23 mouse cellular contexts compared by ENCODE assay signal in genomic region chr4:66693982-66694578, GRCm38 (mm10).
A peak's percentile ranks its signal among the peaks of the same experiment; 100 is the strongest.
DNase-seq lines count a peak whose midpoint lies in the region; ATAC-seq lines count a peak whose summit lies in the region.
"Had no signal": no experiment of that assay in that cellular context is flagged by ENCODE, and none has a peak within 500 bp of the region (broad histone marks: within the 10 kb centered on the region; RNA-seq: fewer than 3 reads in every experiment).

No protein-coding gene starts in this region.

- ATAC-seq in forebrain, embryonic 12.5 days (ENCODE audit: low FRiP score) = peak; percentile 67
- ATAC-seq in forebrain, embryonic 13.5 days = no peak
- ATAC-seq in midbrain, embryonic 11.5 days (ENCODE audit: low FRiP score) = peak; percentile 48; the same call in 1 of the 2 replicates
- ATAC-seq in midbrain, embryonic 15.5 days (replicated peaks) = no peak
- no peak for ATAC-seq in hindbrain, embryonic 15.5 days (ENCODE audit: low FRiP score, low read depth)
- ATAC-seq in neural tube, embryonic 14.5 days (ENCODE audit: low read depth) = peak; percentile 66; the same call in 1 of the 2 replicates
- ATAC-seq: activated CD4-positive, CD25-positive, alpha-beta regulatory T cell, adult 4 months had no signal

- no peaks in the 10 kb centered on the region for H3K36me3 ChIP-seq in forebrain, embryonic 12.5 days (replicated peaks)
- H3K36me3 ChIP-seq in forebrain, embryonic 13.5 days (ENCODE audit: poor library complexity, severe bottlenecking) = no peaks in the 10 kb centered on the region
- no peaks in the 10 kb centered on the region for H3K36me3 ChIP-seq in midbrain, embryonic 11.5 days (ENCODE audit: control insufficient read depth, insufficient read depth, low read length)
- H3K36me3 ChIP-seq in midbrain, embryonic 15.5 days (replicated peaks) = no peaks in the 10 kb centered on the region
- no peaks in the 10 kb centered on the region for H3K36me3 ChIP-seq in hindbrain, embryonic 15.5 days
- no peaks in the 10 kb centered on the region for H3K36me3 ChIP-seq in neural tube, embryonic 14.5 days (ENCODE audit: control insufficient read depth, insufficient read depth, low read length)
- H3K36me3 ChIP-seq: embryonic facial prominence, embryonic 10.5 days; G1E; heart, embryonic 12.5 days had no signal

- H3K4me2 ChIP-seq in forebrain, embryonic 12.5 days = no peak overlapping the region
- no peak overlapping the region for H3K4me2 ChIP-seq in forebrain, embryonic 13.5 days
- no peak overlapping the region for H3K4me2 ChIP-seq in midbrain, embryonic 11.5 days
- no peak overlapping the region for H3K4me2 ChIP-seq in midbrain, embryonic 15.5 days
- H3K4me2 ChIP-seq in hindbrain, embryonic 15.5 days = no peak overlapping the region
- H3K4me2 ChIP-seq in neural tube, embryonic 14.5 days (ENCODE audit: low read depth, low read length) = no peak overlapping the region
- H3K4me2 ChIP-seq: heart, embryonic 12.5 days; liver, embryonic 11.5 days had no signal

- no peaks in the 10 kb centered on the region for H3K9me3 ChIP-seq in forebrain, embryonic 12.5 days
- H3K9me3 ChIP-seq in forebrain, embryonic 13.5 days (replicated peaks) = no peaks in the 10 kb centered on the region
- H3K9me3 ChIP-seq in midbrain, embryonic 11.5 days (ENCODE audit: control insufficient read depth, low read length) = no peaks in the 10 kb centered on the region
- H3K9me3 ChIP-seq in midbrain, embryonic 15.5 days = no peaks in the 10 kb centered on the region
- H3K9me3 ChIP-seq in hindbrain, embryonic 15.5 days = no peaks in the 10 kb centered on the region
- no peaks in the 10 kb centered on the region for H3K9me3 ChIP-seq in neural tube, embryonic 14.5 days (ENCODE audit: control insufficient read depth, low read length)
- H3K9me3 ChIP-seq: embryonic facial prominence, embryonic 10.5 days; G1E; heart, embryonic 12.5 days had no signal

- peak; percentile 76 for DNase-seq in midbrain, embryonic 11.5 days (ENCODE audit: low spot score, missing footprints)
- DNase-seq in right cerebral cortex, postnatal 36 days (ENCODE audit: low spot score in 2 of 2) = no peak
- DNase-seq in lung, postnatal 10 days = no peak
- DNase-seq: adrenal gland, postnatal 14 days; cerebellum, adult 11-12 months; cerebellum, postnatal 14 days; gastrocnemius, adult 2 months; heart, postnatal 14 days; kidney, adult 9 months; kidney, postnatal 36 days; lung, adult 18-20 months; lung, postnatal 36 days; thymus, postnatal 14 days had no signal

- no peaks in the 10 kb centered on the region for H3K27me3 ChIP-seq in forebrain, embryonic 12.5 days
- no peaks in the 10 kb centered on the region for H3K27me3 ChIP-seq in forebrain, embryonic 13.5 days
- no peaks in the 10 kb centered on the region for H3K27me3 ChIP-seq in midbrain, embryonic 11.5 days (ENCODE audit: control insufficient read depth, insufficient read depth, low read length)
- H3K27me3 ChIP-seq in midbrain, embryonic 15.5 days (replicated peaks) = no peaks in the 10 kb centered on the region
- H3K27me3 ChIP-seq in hindbrain, embryonic 15.5 days = no peaks in the 10 kb centered on the region
- no peaks in the 10 kb centered on the region for H3K27me3 ChIP-seq in neural tube, embryonic 14.5 days (ENCODE audit: control insufficient read depth, insufficient read depth, low read length)
- H3K27me3 ChIP-seq: heart, embryonic 12.5 days had no signal

- WGBS in forebrain, embryonic 12.5 days = 56% methylated on average over 4 of the region's 4 CpGs
- WGBS in forebrain, embryonic 13.5 days = 73% methylated on average over 4 of the region's 4 CpGs
- 68% methylated on average over 4 of the region's 4 CpGs for WGBS in midbrain, embryonic 11.5 days
- 51% methylated on average over 4 of the region's 4 CpGs for WGBS in midbrain, embryonic 15.5 days
- WGBS in hindbrain, embryonic 15.5 days = 53% methylated on average over 4 of the region's 4 CpGs
- WGBS in neural tube, embryonic 14.5 days = 49% methylated on average over 4 of the region's 4 CpGs

- peak overlapping the region; percentile 53; the same call in 1 of the 2 replicates for H3K27ac ChIP-seq in forebrain, embryonic 12.5 days
- H3K27ac ChIP-seq in forebrain, embryonic 13.5 days = no peak overlapping the region
- H3K27ac ChIP-seq in midbrain, embryonic 11.5 days (ENCODE audit: low read depth, low read length) = no peak overlapping the region
- H3K27ac ChIP-seq in midbrain, embryonic 15.5 days = no peak overlapping the region
- peak overlapping the region; percentile 15; the same call in 1 of the 2 replicates for H3K27ac ChIP-seq in hindbrain, embryonic 15.5 days (replicated peaks)
- no peak overlapping the region for H3K27ac ChIP-seq in neural tube, embryonic 14.5 days (ENCODE audit: low read depth, low read length)
- H3K27ac ChIP-seq: embryonic facial prominence, embryonic 10.5 days; gastrocnemius, adult 2 months had no signal

- H3K4me1 ChIP-seq in forebrain, embryonic 12.5 days = no peaks in the 10 kb centered on the region
- H3K4me1 ChIP-seq in forebrain, embryonic 13.5 days = peaks cover 7% of the 10 kb centered on the region
- no peaks in the 10 kb centered on the region for H3K4me1 ChIP-seq in midbrain, embryonic 11.5 days (ENCODE audit: control insufficient read depth, insufficient read depth, low read length)
- H3K4me1 ChIP-seq in midbrain, embryonic 15.5 days = no peaks in the 10 kb centered on the region
- H3K4me1 ChIP-seq in hindbrain, embryonic 15.5 days (replicated peaks) = peaks cover 7% of the 10 kb centered on the region; the same call in 1 of the 2 replicates
- no peaks in the 10 kb centered on the region for H3K4me1 ChIP-seq in neural tube, embryonic 14.5 days (ENCODE audit: control insufficient read depth, insufficient read depth, low read length)

- no peak overlapping the region for H3K9ac ChIP-seq in forebrain, embryonic 12.5 days
- no peak overlapping the region for H3K9ac ChIP-seq in forebrain, embryonic 13.5 days
- no peak overlapping the region for H3K9ac ChIP-seq in midbrain, embryonic 11.5 days (ENCODE audit: low read length)
- H3K9ac ChIP-seq in midbrain, embryonic 15.5 days = no peak overlapping the region
- H3K9ac ChIP-seq in hindbrain, embryonic 15.5 days = no peak overlapping the region
- no peak overlapping the region for H3K9ac ChIP-seq in neural tube, embryonic 14.5 days (replicated peaks; ENCODE audit: low read depth, low read length)
- H3K9ac ChIP-seq: heart, embryonic 12.5 days had no signal

- no peak overlapping the region for H3K4me3 ChIP-seq in forebrain, embryonic 12.5 days (replicated peaks)
- H3K4me3 ChIP-seq in forebrain, embryonic 13.5 days = no peak overlapping the region
- no peak overlapping the region for H3K4me3 ChIP-seq in midbrain, embryonic 11.5 days (ENCODE audit: low read depth, low read length)
- H3K4me3 ChIP-seq in midbrain, embryonic 15.5 days = no peak overlapping the region
- no peak overlapping the region for H3K4me3 ChIP-seq in hindbrain, embryonic 15.5 days
- H3K4me3 ChIP-seq in neural tube, embryonic 14.5 days (ENCODE audit: low read depth, low read length) = no peak overlapping the region
- H3K4me3 ChIP-seq: embryonic facial prominence, embryonic 10.5 days; gastrocnemius, adult 2 months; heart, embryonic 12.5 days had no signal

Comparison
In these comparisons a context has a peak if more than half of its experiments do, and no peak if none do; other contexts are left out.
1. ATAC-seq: peak in forebrain, embryonic 12.5 days (single experiment), midbrain, embryonic 11.5 days (single experiment) and neural tube, embryonic 14.5 days (single experiment); none in forebrain, embryonic 13.5 days (single experiment), midbrain, embryonic 15.5 days (single experiment) and hindbrain, embryonic 15.5 days (single experiment).
2. H3K27ac ChIP-seq: peak in forebrain, embryonic 12.5 days (single experiment) and hindbrain, embryonic 15.5 days (single experiment); none in forebrain, embryonic 13.5 days (single experiment), midbrain, embryonic 11.5 days (single experiment), midbrain, embryonic 15.5 days (single experiment) and neural tube, embryonic 14.5 days (single experiment).